Mouse (Mus musculus) spleen, postnatal 4 days (tissue): ENCODE measurements around the gene Rag1.

Experiments
- DNase-seq, 2 experiments: peaks; one replicate each; pipeline ENCODE4 v3.0.0; 2022; ENCODE audit warnings: low spot score in 2 of 2

Rag1 gene

DNA sequence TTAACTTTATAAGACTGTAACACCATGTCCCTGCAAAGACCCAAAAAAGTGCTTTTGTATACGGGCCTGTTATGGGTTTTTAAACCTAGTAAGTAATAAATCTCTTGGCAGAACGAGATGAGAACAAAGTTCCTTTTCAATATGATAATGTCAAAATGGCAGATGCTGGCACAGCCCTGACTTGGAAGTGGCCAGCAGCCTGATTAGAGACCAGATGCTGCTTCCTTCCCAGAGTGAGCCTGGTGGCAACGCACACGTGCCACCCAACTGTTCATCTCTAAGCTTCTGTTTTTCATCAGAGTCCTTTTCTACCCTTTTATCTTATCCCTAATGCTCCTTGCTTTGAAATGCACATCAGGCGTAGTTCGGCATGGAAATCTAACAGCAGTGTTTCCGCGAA is 57.9 kb downstream of the Rag1 start:
- DNase-seq = no peak
